Mouse (Mus musculus): ENCODE data around the gene Rilp. TPM values are rescaled to one million over a fixed set of nuclear protein-coding genes. Genes with fewer than 3 reads are reported as not detected.

Rilp gene
- total RNA-seq (2022) = 10 to 100 TPM; 47.8 to 61.5 (median 56.2) TPM

- peak; percentile 86 for DNase-seq (ENCODE audit: low spot score)
Measured at GRCm38 (mm10) chr11:75509741-75510626, at the start of gene Rilp. TSS of gene Rilp (plus strand) at chr11:75510094.

GRCm38 (mm10) chr11:75460103-75460843 lies 49.6 kb upstream of the Rilp start:
- DNase-seq (ENCODE audit: low spot score) = peak; percentile 95

GRCm38 (mm10) chr11:75460844-75461742 lies 48.8 kb upstream of the Rilp start, which contains the start of gene Tlcd2:
TSS of gene Tlcd2 (plus strand) at chr11:75461715.
- DNase-seq (ENCODE audit: low spot score) = peak; percentile 100

DNA sequence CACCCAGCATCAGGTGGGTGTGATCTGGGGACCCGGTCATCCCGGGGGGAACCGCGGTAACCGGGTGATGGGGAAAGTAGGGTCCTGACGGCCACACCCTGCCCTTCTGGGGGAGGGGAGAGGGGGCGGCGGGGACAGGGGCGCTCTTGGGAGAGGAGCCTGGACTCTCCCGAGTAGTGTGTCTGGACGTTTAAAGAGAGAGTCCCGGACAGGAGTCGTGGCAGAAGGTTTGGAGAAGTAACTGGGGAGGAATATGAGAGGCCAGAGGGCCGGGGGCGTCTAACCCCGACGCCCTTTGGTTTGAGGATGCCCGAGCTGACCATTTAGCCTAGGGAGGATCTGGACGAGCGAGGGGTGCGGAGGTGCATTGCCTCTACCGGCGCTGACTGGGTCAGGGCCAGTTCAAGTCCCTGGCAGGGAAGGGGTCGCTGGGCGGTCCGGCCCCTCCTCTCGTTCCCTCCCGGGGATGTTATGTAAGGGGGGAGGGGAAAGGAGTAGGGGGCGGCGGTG lies 48.1 kb upstream of the Rilp start:
- DNase-seq (ENCODE audit: low spot score) = no peak

- DNase-seq (ENCODE audit: low spot score) = peak; percentile 89
Measured at GRCm38 (mm10) chr11:75462253-75462783, 47.6 kb upstream of the Rilp start.

GRCm38 (mm10) chr11:75462865-75463336 lies 47.0 kb upstream of the Rilp start:
- DNase-seq (ENCODE audit: low spot score) = peak; percentile 90

DNA sequence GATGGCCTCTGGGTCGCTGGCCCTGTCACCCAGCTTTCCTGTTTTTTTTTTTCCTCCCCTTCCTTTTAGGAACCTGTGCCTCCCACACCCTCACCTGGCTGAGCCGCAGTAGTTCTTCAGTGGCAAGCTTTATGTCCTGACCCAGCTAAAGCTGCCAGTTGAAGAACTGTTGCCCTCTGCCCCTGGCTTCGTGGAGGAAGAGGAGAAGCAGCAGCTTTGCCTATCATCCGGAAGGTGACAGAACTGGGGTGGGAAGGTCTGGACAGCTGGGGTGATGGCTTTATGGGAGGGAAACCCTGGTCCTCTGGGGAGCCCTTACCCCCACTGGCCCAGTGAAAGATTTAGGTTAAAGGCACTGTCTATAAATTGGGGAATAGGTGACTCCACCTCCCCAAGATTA lies 46.3 kb upstream of the Rilp start:
- no peak for DNase-seq (ENCODE audit: low spot score)

DNA sequence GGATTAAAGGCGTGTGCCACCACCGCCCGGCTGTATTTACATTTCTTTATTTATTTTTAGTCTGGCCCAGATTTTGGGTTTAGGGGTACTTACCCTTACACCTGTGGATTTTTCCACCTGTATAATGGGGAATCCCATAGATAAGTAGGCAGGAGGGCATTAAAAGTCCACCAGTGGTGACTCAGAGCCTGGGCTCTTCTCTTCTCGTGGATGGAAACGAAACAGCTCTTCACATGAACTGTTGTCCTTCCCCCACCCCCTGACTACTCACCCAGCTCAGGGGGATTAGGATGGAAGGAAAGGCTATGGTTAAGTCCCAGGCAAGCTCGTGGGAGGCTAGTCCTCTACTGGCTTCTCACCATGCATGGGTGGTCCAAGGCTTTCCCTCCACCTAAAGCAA lies 45.5 kb upstream of the Rilp start:
- DNase-seq (ENCODE audit: low spot score) = no peak

DNA sequence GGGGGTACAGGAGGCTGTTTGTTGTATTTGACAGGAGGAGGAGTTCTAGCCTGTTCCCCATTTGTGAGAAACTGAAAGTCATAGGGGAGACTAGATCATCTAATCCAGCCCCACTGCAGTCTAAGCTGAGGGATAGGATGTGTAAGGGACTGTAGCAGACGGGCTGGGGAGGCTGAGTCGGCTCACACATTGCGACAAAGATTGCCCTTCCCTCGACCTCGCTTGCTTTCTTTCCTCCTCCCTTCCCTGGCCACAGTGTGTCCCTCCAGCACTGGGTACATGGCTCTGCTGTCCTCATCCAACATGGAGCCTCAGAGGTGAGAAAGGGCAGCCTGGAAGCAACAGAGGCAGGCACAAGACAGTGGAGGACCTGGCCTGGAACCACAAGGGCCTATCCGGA lies 44.8 kb upstream of the Rilp start:
- DNase-seq (ENCODE audit: low spot score) = no peak

GRCm38 (mm10) chr11:75466731-75467505 lies 43.0 kb upstream of the Rilp start:
- no peak for DNase-seq (ENCODE audit: low spot score)

DNA sequence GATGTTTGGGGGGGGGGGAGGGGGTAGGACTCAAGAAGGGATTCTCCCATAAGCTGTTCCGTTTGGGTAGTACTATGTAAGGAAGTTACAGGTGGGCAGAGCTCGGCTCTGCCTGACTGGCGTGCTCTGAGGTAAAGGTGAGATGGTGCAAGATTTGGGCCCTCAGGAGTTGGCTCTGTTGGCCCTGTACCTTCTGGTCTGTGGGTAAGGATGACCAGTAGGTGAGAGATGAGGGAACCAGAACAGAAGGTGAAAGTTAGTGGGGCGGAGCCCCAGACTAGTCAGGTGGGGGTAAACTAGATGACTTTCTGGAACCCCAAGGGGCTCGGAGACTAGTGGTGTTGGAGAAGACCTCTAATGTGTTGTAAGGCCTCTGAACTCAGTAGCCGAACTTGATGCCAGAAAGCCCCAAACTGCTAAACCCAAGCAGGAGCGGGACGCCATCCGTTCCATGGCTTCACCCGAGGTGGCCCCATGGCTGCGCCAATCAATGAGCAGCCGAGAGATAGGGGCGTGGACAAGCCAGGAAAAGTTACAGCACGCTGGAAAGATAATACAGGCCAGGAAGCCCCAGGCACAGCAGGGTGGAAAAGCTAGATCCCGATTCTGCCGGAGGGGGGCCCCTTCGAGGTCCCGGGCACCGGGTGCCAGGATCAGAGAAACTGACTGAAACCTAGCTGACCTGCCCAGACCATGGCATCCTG lies 42.2 kb upstream of the Rilp start:
- DNase-seq (ENCODE audit: low spot score) = peak; percentile 76

DNA sequence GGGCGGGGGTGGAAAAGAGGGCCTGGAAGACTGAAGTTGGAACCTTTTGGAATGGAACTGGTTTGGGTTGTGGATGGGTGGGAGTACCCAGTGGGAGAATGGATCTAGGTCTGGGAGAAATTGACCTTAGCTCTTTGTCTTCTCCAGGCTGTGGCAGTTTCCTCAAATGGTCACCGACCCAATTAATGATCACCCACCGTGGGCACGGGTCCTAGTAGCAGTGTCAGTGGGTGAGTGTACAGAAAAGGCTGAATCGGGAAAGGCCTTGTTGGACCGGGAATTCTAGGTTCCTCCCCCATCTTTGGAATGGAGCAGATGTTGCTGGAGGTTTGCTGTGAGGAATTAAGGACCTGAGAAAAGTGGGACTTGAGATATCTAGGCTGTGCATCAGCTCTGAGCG lies 41.5 kb upstream of the Rilp start:
- DNase-seq (ENCODE audit: low spot score) = no peak

- DNase-seq (ENCODE audit: low spot score) = no peak
Measured at GRCm38 (mm10) chr11:75469261-75469660, 40.6 kb upstream of the Rilp start.

DNA sequence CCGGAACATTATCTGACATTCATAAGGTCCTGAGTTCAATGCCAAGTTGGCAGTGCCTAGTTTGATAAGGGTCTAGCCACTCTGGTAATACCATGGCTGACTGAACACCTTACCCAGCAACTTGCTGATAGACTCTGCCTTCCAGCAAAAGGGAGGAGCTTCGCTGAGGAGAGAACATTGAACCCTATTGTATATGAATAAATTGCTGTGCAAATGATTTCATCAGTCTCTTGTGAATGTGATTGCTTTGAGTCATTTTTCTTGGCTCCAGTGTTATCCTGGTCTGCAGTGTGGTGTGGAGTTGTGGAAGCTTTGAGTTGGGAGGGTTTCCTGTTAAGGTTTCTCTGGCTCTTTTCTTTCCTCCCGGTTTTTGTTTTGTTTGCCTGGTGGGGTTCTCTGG lies 39.2 kb upstream of the Rilp start:
- DNase-seq (ENCODE audit: low spot score) = no peak

DNA sequence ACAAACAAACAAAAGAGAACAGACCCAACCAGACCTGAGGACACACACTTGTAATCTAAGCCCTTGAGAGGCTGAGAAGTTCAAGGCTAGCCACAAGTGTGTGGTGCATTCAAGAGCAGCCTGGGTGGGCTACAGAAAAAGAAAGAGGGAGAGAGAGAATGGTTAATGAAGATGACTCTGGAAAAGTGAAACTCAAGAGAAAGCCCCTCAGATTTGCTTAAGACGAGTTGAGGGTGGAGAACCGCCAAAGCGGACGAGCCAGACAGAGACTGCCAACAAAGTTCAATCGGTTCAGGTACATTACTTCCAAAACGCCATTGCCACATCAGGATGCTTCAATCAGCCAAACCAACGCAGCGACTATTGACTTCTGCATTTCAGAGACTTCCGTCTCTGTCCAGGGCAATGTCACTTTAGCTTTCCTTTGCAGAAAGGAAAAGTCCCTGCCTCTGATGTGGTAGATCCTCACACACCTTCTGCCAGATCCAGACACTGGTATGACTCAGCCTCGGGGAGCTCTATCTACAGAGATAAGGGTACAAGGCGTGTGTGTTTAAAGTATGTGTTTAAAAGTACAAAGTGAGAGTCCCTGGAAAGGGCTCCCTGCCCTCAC lies 37.3 kb upstream of the Rilp start:
- no peak for DNase-seq (ENCODE audit: low spot score)

DNA sequence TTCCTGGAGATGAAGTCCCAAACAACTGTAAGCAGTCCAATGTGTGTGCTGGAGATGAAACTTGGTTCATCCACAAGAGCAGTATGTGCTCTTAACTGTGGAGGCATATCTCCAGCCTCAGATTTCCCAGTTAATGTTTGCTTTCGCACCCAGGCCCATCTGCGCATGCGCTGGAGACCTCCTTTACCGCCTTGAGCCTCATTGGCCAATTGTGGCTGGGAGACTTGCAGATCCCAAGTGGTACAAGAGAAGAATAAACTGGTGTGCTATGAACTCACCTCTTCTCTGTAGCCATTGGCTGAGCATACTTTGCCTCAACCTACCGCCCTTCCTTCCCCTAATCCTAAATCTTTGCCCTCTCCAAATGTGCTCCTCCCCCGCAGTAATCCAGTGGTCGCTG lies 36.5 kb upstream of the Rilp start:
- no peak for DNase-seq (ENCODE audit: low spot score)

DNA sequence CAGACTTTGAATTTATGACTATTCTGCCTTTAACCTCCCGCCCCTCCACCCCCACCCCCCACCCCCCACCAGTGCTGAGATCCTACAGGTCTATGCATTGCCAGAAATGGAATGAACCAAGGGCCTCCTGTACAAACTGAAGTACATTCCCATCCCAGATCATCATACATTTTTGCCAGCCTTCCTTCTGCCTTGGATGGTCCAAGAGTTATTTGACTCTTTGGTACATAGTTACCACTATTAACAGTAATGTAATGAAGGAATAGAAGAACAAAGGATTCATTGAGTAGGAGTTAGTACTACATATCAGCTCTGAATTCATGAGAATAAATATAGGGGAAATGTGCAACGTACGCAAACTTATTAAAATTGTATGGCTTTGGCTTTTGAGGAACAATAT lies 23.7 kb upstream of the Rilp start:
- DNase-seq (ENCODE audit: low spot score) = no peak

DNA sequence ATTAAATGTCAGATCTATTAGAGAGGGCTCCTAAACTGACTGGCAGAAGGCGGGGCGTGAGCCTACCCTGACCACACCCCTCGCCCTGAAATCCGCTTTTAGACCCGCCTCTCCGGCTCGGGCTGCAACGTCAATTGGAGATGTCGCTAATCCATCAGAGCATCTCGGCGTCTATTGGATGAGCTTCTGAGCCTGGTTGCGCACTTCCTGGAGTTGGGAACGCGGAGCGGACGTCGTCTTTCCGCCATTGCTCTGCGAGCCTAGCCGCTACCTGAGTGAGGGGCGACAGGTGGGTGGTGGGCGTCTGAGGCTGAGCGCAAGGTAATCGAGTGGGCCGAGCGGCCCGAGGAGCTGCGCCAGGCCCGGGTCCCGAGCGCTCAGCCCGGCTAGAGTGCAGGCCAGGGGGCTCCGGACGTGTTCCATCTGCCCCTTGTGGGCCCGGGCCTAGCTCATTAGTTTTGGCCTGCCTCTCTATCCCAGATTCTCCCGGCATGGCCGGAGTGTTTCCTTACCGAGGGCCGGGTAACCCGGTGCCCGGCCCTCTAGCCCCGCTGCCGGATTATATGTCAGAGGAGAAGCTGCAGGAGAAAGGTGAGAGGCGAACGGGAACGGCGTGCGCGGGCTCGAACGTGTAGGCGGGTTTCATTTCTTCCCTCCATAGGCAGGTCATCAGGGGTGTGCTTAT lies 23.2 kb upstream of the Rilp start, which contains the start of gene Prpf8:
Prpf8 (plus strand) TSS at position 216 of the 685 bp plus-strand sequence.
- DNase-seq (ENCODE audit: low spot score) = peak; percentile 99

- no peak for DNase-seq (ENCODE audit: low spot score)
Measured at GRCm38 (mm10) chr11:75487496-75487895, 22.4 kb upstream of the Rilp start.

All from heart, adult 8-10 months (tissue).